Mouse (Mus musculus): ENCODE results near the gene Fbxl17. TPM values are rescaled to one million over a fixed set of nuclear protein-coding genes. Genes with fewer than 3 reads are reported as not detected.

Gene Fbxl17
- total and polyA plus RNA-seq, 2 experiments from 2014 or later, result 11.4 to 26.3 TPM

DNA sequence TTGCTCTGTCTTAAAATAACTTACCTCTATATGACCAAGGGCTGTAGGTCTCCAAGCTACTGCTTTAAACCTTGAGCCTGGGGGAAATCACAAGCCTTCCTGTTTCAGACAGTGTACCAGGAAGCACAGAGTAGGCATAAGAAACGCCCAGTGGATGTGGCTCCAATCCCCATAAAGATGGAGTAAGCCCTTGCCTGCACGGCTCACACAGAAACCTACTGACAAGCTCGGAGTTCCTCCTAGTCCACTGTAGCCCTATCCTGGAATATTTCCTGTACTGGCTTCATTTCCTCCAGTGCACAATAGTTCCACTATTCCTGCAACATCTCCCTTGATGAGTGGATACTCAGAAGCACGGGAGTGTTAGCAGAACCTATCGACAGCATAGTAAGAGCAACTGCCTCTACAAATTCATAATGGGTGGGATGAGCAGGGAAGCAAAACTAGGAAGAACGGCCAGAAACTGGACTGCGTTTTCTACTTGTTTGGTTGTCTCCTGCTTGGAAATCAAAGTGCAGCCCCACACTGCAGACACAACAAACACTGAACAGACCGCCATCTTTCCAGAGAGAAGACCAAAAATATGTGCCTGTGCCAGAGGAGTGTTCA lies 7.0 kb downstream of the Fbxl17 start:
- ATAC-seq (ENCODE audit: insufficient read depth, low read depth), result peak; percentile 62
- peak overlapping the region; percentile 17 for H3K4me3 ChIP-seq (ENCODE audit: low read depth, low read length)
- peaks cover 19% of the 10 kb centered on the region for H3K36me3 ChIP-seq (replicated peaks; ENCODE audit: control insufficient read depth, insufficient read depth, low read length)
- TF ChIP-seq EP300 (IDR thresholded peaks at IDR 0.05; ENCODE audit: low read depth) (no peak), CTCF (IDR thresholded peaks at IDR 0.05; ENCODE audit: low read depth) (no peak)
- peak overlapping the region; percentile 42 for H3K4me2 ChIP-seq (ENCODE audit: low read depth, low read length)
- H3K9ac ChIP-seq (replicated peaks; ENCODE audit: low read depth, low read length), result peak overlapping the region; percentile 9; the same call in 1 of the 2 replicates
- peaks cover 15% of the 10 kb centered on the region for H3K4me1 ChIP-seq (ENCODE audit: control insufficient read depth, insufficient read depth)
- H3K27ac ChIP-seq (ENCODE audit: low read depth), result peak overlapping the region; percentile 67
- 49% methylated on average over 8 of the region's 8 CpGs for WGBS
- DNase-seq (ENCODE audit: low spot score), result no peak
- no peaks in the 10 kb centered on the region for H3K27me3 ChIP-seq (ENCODE audit: control insufficient read depth, insufficient read depth, low read length)
- no peaks in the 10 kb centered on the region for H3K9me3 ChIP-seq (replicated peaks; ENCODE audit: control insufficient read depth, low read length)

DNA sequence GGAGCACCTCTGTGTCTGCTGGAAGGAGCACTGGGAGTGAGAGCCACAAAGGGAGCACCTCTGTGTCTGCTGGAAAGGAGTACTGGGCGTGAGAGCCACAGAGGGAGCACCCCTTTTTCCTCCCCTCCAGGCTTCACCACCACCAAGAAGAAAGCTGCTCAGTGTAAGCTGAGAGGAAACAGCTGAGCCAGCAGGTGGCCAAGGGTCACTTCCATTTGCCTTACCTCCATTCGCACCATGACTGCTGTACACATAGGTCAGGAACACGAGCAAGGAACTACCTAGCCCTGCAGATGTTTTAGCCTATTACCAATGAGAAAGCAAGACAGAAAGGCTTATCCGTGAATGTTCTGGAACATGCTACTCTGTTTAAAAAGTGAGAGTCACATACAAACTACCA lies 10.3 kb downstream of the Fbxl17 start:
- Histone ChIP-seq H3K27me3 (ENCODE audit: control insufficient read depth, insufficient read depth, low read length) (no peaks in the 10 kb centered on the region), H3K4me1 (ENCODE audit: control insufficient read depth, insufficient read depth) (peaks cover 7% of the 10 kb centered on the region; the same call in 1 of the 2 replicates), H3K27ac (ENCODE audit: low read depth) (no peak overlapping the region), H3K9ac (replicated peaks; ENCODE audit: low read depth, low read length) (no peak overlapping the region), H3K36me3 (replicated peaks; ENCODE audit: control insufficient read depth, insufficient read depth, low read length) (peaks cover 31% of the 10 kb centered on the region), H3K9me3 (replicated peaks; ENCODE audit: control insufficient read depth, low read length) (no peaks in the 10 kb centered on the region), H3K4me3 (ENCODE audit: low read depth, low read length) (no peak overlapping the region), H3K4me2 (ENCODE audit: low read depth, low read length) (no peak overlapping the region)
- ATAC-seq (ENCODE audit: insufficient read depth, low read depth), result no peak
- no peak for DNase-seq (ENCODE audit: low spot score)
- no peak for TF ChIP-seq CTCF (IDR thresholded peaks at IDR 0.05; ENCODE audit: low read depth)
- TF ChIP-seq EP300 (IDR thresholded peaks at IDR 0.05; ENCODE audit: low read depth), result no peak
- WGBS, result 90% methylated on average over 4 of the region's 4 CpGs

DNA sequence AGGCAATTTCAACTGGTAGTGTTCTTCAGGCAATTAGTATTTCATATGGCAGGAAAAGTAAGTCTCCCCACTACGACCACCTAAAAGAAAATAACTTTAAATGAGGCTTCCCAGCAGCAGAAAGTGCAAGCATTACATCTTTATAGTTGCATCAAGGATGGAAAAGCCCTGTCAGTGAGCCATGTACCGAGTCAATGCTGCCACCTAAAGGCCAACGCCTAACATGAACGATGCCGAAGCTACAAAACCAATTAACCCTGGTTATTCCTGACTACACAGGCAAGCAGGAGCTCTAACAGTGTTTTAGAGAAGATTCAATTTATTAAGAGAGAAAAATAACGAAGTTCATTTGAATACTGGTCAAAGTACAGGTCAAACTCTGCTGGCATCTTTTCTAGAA lies 32.0 kb downstream of the Fbxl17 start:
- DNase-seq (ENCODE audit: low spot score), result peak; percentile 81
- H3K9ac ChIP-seq (replicated peaks; ENCODE audit: low read depth, low read length), result no peak overlapping the region
- ATAC-seq (ENCODE audit: insufficient read depth, low read depth), result peak; percentile 63
- peaks cover 13% of the 10 kb centered on the region; the same call in 1 of the 2 replicates for H3K36me3 ChIP-seq (replicated peaks; ENCODE audit: control insufficient read depth, insufficient read depth, low read length)
- no peak overlapping the region for H3K27ac ChIP-seq (ENCODE audit: low read depth)
- no peak overlapping the region for H3K4me3 ChIP-seq (ENCODE audit: low read depth, low read length)
- peak overlapping the region; percentile 33; the same call in 1 of the 2 replicates for H3K4me2 ChIP-seq (ENCODE audit: low read depth, low read length)
- TF ChIP-seq CTCF (IDR thresholded peaks at IDR 0.05; ENCODE audit: low read depth), result peak; percentile 90
- TF ChIP-seq EP300 (IDR thresholded peaks at IDR 0.05; ENCODE audit: low read depth), result no peak
- 7% methylated on average over 6 of the region's 6 CpGs for WGBS
- H3K9me3 ChIP-seq (replicated peaks; ENCODE audit: control insufficient read depth, low read length), result no peaks in the 10 kb centered on the region
- H3K4me1 ChIP-seq (ENCODE audit: control insufficient read depth, insufficient read depth), result peaks cover 17% of the 10 kb centered on the region
- H3K27me3 ChIP-seq (ENCODE audit: control insufficient read depth, insufficient read depth, low read length), result no peaks in the 10 kb centered on the region

DNA sequence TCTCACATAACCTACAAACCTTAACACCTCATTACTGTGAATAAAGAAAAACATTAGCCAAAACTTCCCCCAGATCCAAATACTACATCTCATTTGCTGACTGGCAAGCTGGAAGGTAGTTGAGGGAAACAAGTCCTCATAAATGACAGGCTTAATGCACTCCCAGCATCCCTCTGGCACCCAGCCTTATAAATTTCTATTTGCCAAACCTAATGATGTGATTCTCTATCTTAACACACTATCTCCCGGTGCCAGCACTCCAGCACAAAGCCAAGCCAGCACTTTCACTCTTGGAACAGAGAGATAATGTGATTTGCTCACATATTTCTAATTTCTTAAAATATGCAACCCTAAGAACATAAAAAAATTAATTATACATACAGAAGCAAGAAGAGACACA lies 34.6 kb downstream of the Fbxl17 start:
- ATAC-seq (ENCODE audit: insufficient read depth, low read depth), result no peak
- Histone ChIP-seq H3K4me3 (ENCODE audit: low read depth, low read length) (no peak overlapping the region), H3K4me1 (ENCODE audit: control insufficient read depth, insufficient read depth) (peaks cover 21% of the 10 kb centered on the region), H3K36me3 (replicated peaks; ENCODE audit: control insufficient read depth, insufficient read depth, low read length) (no peaks in the 10 kb centered on the region), H3K9ac (replicated peaks; ENCODE audit: low read depth, low read length) (no peak overlapping the region), H3K4me2 (ENCODE audit: low read depth, low read length) (no peak overlapping the region), H3K9me3 (replicated peaks; ENCODE audit: control insufficient read depth, low read length) (no peaks in the 10 kb centered on the region), H3K27ac (ENCODE audit: low read depth) (no peak overlapping the region), H3K27me3 (ENCODE audit: control insufficient read depth, insufficient read depth, low read length) (no peaks in the 10 kb centered on the region)
- TF ChIP-seq CTCF (IDR thresholded peaks at IDR 0.05; ENCODE audit: low read depth) (no peak), EP300 (IDR thresholded peaks at IDR 0.05; ENCODE audit: low read depth) (no peak)
- no peak for DNase-seq (ENCODE audit: low spot score)
- WGBS, result 52% methylated on average over 1 of the region's 1 CpGs

DNA sequence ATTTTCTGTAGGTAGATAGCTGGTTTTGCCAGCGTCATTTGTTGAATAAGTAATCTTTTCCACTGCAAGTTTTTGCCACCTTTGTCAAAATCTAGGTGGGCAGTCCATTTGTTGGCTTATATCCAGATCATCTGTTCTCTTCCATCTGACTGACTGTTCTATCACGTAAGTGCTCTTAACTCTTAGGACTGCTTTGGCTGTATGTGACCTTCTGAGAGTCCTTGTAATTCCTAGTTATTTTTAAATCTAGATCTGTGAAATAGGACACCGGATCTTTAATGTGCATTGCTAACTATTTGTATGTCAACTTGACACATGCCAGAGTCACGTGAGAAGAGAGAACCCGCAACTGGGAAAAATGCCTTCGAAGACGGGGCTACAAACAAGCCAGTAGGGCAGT lies 37.3 kb downstream of the Fbxl17 start:
- Histone ChIP-seq H3K9ac (replicated peaks; ENCODE audit: low read depth, low read length) (no peak overlapping the region), H3K4me1 (ENCODE audit: control insufficient read depth, insufficient read depth) (peaks cover 20% of the 10 kb centered on the region), H3K4me2 (ENCODE audit: low read depth, low read length) (no peak overlapping the region), H3K4me3 (ENCODE audit: low read depth, low read length) (no peak overlapping the region), H3K36me3 (replicated peaks; ENCODE audit: control insufficient read depth, insufficient read depth, low read length) (no peaks in the 10 kb centered on the region), H3K27me3 (ENCODE audit: control insufficient read depth, insufficient read depth, low read length) (no peaks in the 10 kb centered on the region), H3K9me3 (replicated peaks; ENCODE audit: control insufficient read depth, low read length) (no peaks in the 10 kb centered on the region), H3K27ac (ENCODE audit: low read depth) (peak overlapping the region; percentile 70; the same call in 1 of the 2 replicates)
- WGBS, result 41% methylated on average over 7 of the region's 7 CpGs
- no peak for TF ChIP-seq EP300 (IDR thresholded peaks at IDR 0.05; ENCODE audit: low read depth)
- DNase-seq (ENCODE audit: low spot score) (peak; percentile 29), ATAC-seq (ENCODE audit: insufficient read depth, low read depth) (peak; percentile 60)
